Mouse (Mus musculus): ENCODE results near the gene Gpr83.

GRCm38 (mm10) chr9:14912037-14912436 is 52.0 kb downstream of the Gpr83 start:
- no peak for TF ChIP-seq CTCF (IDR thresholded peaks at IDR 0.05; ENCODE audit: low read depth)
- TF ChIP-seq EP300 (IDR thresholded peaks at IDR 0.05; ENCODE audit: low read depth), result no peak

All from heart, postnatal 0 days (tissue).